Mouse (Mus musculus) intestine, postnatal 0 days (tissue): Measurements from ENCODE around the gene Camta1. TPM values are rescaled to one million over a fixed set of nuclear protein-coding genes. Genes with fewer than 3 reads are reported as not detected.
A peak's percentile ranks its signal among the peaks of the same experiment; 100 is the strongest.

Source experiments
- ATAC-seq: fragments of 200-750 bp; cut with Nextera tagmentation; 2 replicates; pipeline ENCODE4 v1.8.0; 2017; ENCODE audit warnings: mild to moderate bottlenecking, moderate TSS enrichment, moderate library complexity
- H3K27ac ChIP-seq: fragments of 300-500 bp; sonication (generic); 2 replicates; pipeline ENCODE4 v1.5.1; 2014; ENCODE audit warnings: mild to moderate bottlenecking, low read depth, low read length, moderate library complexity
- H3K27me3 ChIP-seq: fragments of 300-500 bp; sonication (generic); replicated peaks from 2 replicates; pipeline ENCODE4 v1.6.1; 2014; ENCODE audit warnings: low read length, mixed read lengths; ENCODE audit not compliant: control insufficient read depth, insufficient read depth
- H3K36me3 ChIP-seq: fragments of 300-500 bp; sonication (generic); 2 replicates; pipeline ENCODE4 v1.6.1; 2014; ENCODE audit warnings: mild to moderate bottlenecking, moderate library complexity; ENCODE audit not compliant: control insufficient read depth, insufficient read depth
- H3K4me1 ChIP-seq: fragments of 300-500 bp; sonication (generic); replicated peaks from 2 replicates; pipeline ENCODE4 v1.6.1; 2014; ENCODE audit warnings: antibody characterized with exemption, low read length, mixed read lengths; ENCODE audit not compliant: control insufficient read depth, insufficient read depth
- H3K4me2 ChIP-seq: fragments of 300-500 bp; sonication (generic); replicated peaks from 2 replicates; pipeline ENCODE4 v1.6.1; 2014; ENCODE audit warnings: low read depth, mild to moderate bottlenecking, moderate library complexity
- H3K4me3 ChIP-seq: fragments of 300-500 bp; sonication (generic); 2 replicates; pipeline ENCODE4 v1.5.1; 2014; ENCODE audit warnings: low read depth, low read length
- H3K9ac ChIP-seq: fragments of 300-500 bp; sonication (generic); 2 replicates; pipeline ENCODE4 v1.6.1; 2014; ENCODE audit warnings: mild to moderate bottlenecking, low read depth, low read length
- H3K9me3 ChIP-seq: fragments of 300-500 bp; sonication (generic); 2 replicates; pipeline ENCODE4 v1.6.1; 2016; ENCODE audit warnings: mixed run types; ENCODE audit not compliant: control insufficient read depth
- CTCF ChIP-seq: sonication (generic); IDR thresholded peaks from 2 replicates; pipeline ENCODE4 v1.5.1; 2016; ENCODE audit warnings: low read depth, mild to moderate bottlenecking, control low read depth, antibody characterized with exemption, moderate library complexity
- WGBS: fragments of 180-500 bp; shearing (Covaris S2); extraction: QIAGEN DNeasy Blood & Tissue Kit; methylation state at CpG from one replicate; pipeline ENCODE4 v1.1.7; 2014; 5-methylcytosine and 5-hydroxymethylcytosine counted together
- polyA plus RNA-seq: library from polyadenylated mRNA; unstranded; fragments of >200 nt; fragmentation: Nextera tagmentation; extraction: Ambion mirVana; gene quantifications from 2 replicates; pipeline ENCODE4 v1.2.1, GENCODE M21; 2015

Gene Camta1
- polyA plus RNA-seq, 1 experiment from 2014 or later = 54.1 TPM

DNA sequence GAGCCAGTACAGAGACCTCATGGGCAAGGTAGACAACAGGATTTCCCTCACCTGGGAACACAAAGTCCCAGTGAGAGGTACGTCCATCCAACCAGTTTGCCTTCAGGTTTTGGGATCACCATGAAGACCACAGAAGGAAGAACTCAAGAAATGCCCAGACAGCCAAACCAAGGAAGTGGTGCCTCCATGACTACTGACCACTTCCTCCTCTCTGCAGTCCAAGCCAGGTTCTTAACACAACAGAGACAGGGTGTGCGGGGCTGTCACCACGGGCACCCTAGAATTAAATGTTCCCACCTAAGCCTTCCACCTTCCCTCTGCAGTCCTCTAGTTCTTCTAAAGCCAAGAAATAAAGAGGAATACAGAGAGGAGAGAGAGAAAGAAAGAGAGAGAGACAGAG is 33.8 kb downstream of the Camta1 start:
- Histone ChIP-seq H3K9ac (no peak overlapping the region), H3K27me3 (no peaks in the 10 kb centered on the region), H3K36me3 (no peaks in the 10 kb centered on the region), H3K4me2 (no peak overlapping the region), H3K4me3 (no peak overlapping the region), H3K27ac (no peak overlapping the region), H3K4me1 (no peaks in the 10 kb centered on the region), H3K9me3 (no peaks in the 10 kb centered on the region)
- no peak for TF ChIP-seq CTCF
- WGBS = 86% methylated on average over 3 of the region's 3 CpGs
- no peak for ATAC-seq

- H3K9me3 ChIP-seq = no peaks in the 10 kb centered on the region
- ATAC-seq = no peak
- H3K27ac ChIP-seq = no peak overlapping the region
- no peak overlapping the region for H3K4me3 ChIP-seq
- no peaks in the 10 kb centered on the region for H3K36me3 ChIP-seq
- no peak overlapping the region for H3K4me2 ChIP-seq
- H3K4me1 ChIP-seq = no peaks in the 10 kb centered on the region; the same call in 1 of the 2 replicates
- no peak overlapping the region for H3K9ac ChIP-seq
- no peaks in the 10 kb centered on the region for H3K27me3 ChIP-seq
- TF ChIP-seq CTCF = no peak
These were observed 34.3 kb downstream of the Camta1 start for GRCm38 (mm10) chr4:151827356-151827755.

- Histone ChIP-seq H3K27ac (no peak overlapping the region), H3K4me1 (no peaks in the 10 kb centered on the region; the same call in 1 of the 2 replicates), H3K27me3 (no peaks in the 10 kb centered on the region), H3K9ac (no peak overlapping the region), H3K4me3 (no peak overlapping the region), H3K4me2 (no peak overlapping the region), H3K9me3 (no peaks in the 10 kb centered on the region), H3K36me3 (no peaks in the 10 kb centered on the region)
- no peak for ATAC-seq
- TF ChIP-seq CTCF = no peak
- 76% methylated on average over 3 of the region's 3 CpGs for WGBS
These were observed 37.7 kb downstream of the Camta1 start for GRCm38 (mm10) chr4:151823963-151824362.

- H3K9ac ChIP-seq = no peak overlapping the region
These were observed 38.7 kb downstream of the Camta1 start for GRCm38 (mm10) chr4:151822986-151823385.

DNA sequence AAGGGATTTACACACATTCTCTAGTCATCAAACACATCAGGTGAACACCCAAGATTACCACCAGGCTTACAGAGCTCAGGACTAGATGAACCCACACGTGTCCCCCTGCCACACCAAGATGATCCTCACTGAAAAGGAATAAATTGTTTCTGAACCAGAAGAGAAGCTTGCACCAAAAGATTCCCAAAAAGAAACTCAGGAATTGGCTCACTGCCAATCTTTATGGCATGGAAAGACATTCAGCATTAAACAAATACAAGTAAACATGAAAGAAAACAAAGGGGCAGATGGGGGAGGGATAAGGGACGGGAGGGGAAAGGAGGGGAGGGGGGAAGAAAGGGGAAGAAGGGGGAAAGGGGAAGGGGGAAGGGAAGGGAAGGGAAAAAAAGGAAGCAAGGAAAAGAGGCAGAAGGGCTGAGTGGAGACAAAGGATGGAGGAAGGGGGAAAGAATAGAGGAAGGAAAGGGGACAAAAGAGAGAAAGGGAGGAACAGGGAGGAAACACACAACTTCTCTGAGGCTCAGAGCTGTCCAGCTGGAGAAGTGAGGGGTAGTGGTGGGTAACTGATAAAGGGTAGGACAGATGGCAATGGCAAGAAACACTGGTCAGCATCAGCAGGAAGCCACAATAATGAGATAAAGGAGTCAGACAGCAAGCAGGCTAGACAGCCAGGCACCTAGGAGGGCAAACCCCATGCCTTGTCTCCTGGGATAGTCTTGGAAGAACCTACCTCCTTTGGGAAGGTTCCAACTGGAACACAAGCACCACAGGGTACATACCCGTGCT is 43.5 kb downstream of the Camta1 start:
- Histone ChIP-seq H3K4me3 (no peak overlapping the region), H3K9ac (no peak overlapping the region), H3K27ac (no peak overlapping the region), H3K4me2 (no peak overlapping the region), H3K9me3 (no peaks in the 10 kb centered on the region), H3K4me1 (no peaks in the 10 kb centered on the region; the same call in 1 of the 2 replicates), H3K36me3 (no peaks in the 10 kb centered on the region), H3K27me3 (no peaks in the 10 kb centered on the region)
- ATAC-seq = no peak
- 45% methylated on average over 3 of the region's 3 CpGs for WGBS
- no peak for TF ChIP-seq CTCF

More at GRCm38 (mm10) chr4:151822986-151823385, 38.7 kb downstream of the Camta1 start:
- 29% methylated on average over 2 of the region's 2 CpGs for WGBS
- H3K4me3 ChIP-seq = no peak overlapping the region
- no peak overlapping the region for H3K4me2 ChIP-seq
- no peaks in the 10 kb centered on the region for H3K9me3 ChIP-seq
- no peaks in the 10 kb centered on the region for H3K36me3 ChIP-seq
- H3K27me3 ChIP-seq = no peaks in the 10 kb centered on the region
- peak; percentile 41; the same call in 1 of the 2 replicates for ATAC-seq
- H3K27ac ChIP-seq = no peak overlapping the region
- no peak for TF ChIP-seq CTCF
- H3K4me1 ChIP-seq = no peaks in the 10 kb centered on the region; the same call in 1 of the 2 replicates

DNA sequence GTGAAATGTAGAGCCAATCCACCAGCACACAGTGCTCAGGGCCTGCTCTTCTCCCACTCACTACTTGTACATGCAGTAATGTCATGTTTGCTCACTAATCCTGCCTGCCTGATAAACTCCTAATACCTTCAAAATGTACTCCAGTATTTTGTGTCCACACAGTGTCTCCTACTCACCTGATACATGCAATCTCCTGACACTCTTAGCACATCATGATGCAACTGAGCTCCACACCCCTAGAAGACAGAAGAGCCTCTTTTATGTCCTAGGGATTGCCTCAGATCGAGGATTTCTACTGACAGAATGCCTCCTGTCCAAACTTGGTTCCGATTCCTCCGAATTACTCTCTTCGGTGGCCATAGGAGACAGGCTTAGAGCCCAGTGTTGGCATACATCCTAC is 48.0 kb downstream of the Camta1 start:
- H3K27ac ChIP-seq = no peak overlapping the region
- ATAC-seq = no peak
- H3K9me3 ChIP-seq = no peaks in the 10 kb centered on the region
- TF ChIP-seq CTCF = no peak
- H3K27me3 ChIP-seq = no peaks in the 10 kb centered on the region
- H3K4me3 ChIP-seq = no peak overlapping the region
- H3K36me3 ChIP-seq = no peaks in the 10 kb centered on the region
- H3K4me2 ChIP-seq = no peak overlapping the region
- 94% methylated on average over 4 of the region's 4 CpGs for WGBS
- no peak overlapping the region for H3K9ac ChIP-seq
- no peaks in the 10 kb centered on the region for H3K4me1 ChIP-seq
